Mouse (Mus musculus) induced T-regulatory cell, adult 2 months (primary cell): ENCODE results near the gene Nectin3.

Experiments
- DNase-seq: peaks from one replicate; pipeline ENCODE4 v3.0.0-alpha.2; 2012; ENCODE audit warnings: low read depth

Nectin3 gene

DNA sequence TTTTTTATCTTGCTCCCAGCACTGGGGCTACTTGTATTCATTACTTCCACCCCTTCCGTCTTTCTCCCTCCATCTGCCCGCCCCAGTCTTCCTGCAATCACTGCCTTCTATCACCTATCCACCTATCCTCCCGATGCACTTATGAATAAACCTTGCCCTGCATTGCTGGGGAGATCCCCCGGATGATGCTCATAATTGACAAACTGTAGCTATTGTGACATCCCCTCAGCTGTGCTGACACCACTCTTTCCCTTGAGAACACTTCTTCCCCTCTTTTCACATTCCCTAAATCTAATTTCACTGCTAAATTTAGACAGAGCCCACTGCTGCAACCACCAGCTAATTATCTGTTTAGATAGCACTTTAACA, at the start of gene Nectin3:
Gene Nectin3, minus strand, starts transcription at position 105 of the 369 bp plus-strand sequence.
- DNase-seq: peak; percentile 7

- DNase-seq: no peak
Observed at GRCm38 (mm10) chr16:46538092-46538491, 39.8 kb upstream of the Nectin3 start.

DNA sequence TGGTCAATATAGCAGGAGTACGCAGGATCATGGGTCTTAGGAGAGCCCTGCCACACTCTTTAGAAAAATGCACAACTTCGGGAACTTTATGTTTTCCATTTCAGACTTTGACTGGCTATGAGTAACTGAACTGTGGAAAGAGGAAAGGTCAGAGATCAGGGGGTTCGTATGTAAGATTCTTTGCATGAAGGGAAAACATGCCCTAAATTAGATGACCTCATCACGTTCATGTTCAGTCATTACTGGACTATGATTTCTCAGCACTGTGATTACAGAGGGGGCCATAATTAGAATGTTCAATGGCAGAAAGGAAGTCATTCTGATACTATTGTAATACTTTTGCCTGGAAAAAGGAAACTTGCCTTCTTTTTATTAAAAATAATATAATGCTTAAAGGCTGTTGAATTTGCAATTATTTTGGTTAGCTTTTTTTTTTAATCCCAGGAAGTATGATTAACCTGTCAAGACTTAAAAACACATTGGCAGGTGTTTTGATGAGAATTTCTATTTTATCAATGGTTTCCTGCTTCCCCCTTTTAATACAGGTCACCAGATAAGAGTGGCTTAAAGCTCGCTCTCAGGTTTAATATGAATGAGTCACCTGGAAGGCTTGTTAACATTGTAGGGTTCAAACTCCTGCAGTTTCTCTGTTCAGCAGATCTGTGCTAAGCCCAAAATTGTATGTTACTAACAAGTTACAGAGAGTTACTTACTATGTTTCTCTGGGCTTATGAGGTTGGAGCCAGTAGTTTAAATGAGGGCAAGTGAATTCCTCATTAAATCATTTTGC, 34.3 kb upstream of the Nectin3 start:
- no peak for DNase-seq

- DNase-seq: no peak
Observed at GRCm38 (mm10) chr16:46531023-46531422, 32.7 kb upstream of the Nectin3 start.

- DNase-seq: no peak
Observed at GRCm38 (mm10) chr16:46520885-46521417, 22.6 kb upstream of the Nectin3 start.

GRCm38 (mm10) chr16:46519606-46520005, 21.3 kb upstream of the Nectin3 start:
- DNase-seq: no peak

DNA sequence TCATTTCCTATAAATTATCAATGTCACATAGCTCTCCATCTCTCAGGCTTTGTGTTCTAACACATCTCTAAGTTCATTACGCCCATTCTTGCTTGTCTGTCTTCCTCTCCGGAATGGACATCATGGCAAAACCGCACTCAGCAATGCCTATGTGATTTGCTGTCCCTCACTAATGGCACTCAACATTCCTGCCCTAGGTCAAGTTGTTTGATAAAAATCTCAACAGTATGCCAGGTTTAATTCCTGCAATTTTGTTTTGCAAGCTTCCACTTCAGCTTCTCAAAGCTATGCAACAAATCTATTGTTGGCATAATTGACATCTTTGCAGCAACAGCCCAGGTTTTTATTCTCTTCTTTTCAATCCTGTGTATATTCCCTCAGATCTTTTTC, 9.6 kb upstream of the Nectin3 start:
- no peak for DNase-seq

- no peak for DNase-seq
Observed at GRCm38 (mm10) chr16:46507260-46507943, 9.1 kb upstream of the Nectin3 start.

DNA sequence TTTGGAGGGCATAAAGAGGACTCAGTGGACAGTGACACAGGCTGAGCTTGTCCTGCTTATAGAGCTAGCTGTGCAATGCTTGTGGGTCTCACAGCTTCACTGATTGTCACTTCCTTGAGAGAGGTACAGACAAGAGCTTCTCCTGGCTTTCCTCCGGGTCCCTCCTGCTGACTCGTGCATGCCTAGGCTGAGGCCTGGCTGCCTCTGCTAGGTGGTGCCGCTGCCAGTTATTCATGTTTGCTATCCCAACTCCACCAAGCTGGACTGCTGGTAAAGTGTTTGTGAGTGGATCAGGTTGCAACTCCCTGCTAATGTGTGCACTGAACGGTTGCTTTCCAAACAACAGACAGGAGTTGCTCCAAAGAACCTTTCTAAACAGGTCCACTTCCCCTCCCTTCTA, 5.7 kb upstream of the Nectin3 start:
- DNase-seq: no peak

- DNase-seq: no peak
Observed at GRCm38 (mm10) chr16:46502311-46502710, 4.0 kb upstream of the Nectin3 start.

DNA sequence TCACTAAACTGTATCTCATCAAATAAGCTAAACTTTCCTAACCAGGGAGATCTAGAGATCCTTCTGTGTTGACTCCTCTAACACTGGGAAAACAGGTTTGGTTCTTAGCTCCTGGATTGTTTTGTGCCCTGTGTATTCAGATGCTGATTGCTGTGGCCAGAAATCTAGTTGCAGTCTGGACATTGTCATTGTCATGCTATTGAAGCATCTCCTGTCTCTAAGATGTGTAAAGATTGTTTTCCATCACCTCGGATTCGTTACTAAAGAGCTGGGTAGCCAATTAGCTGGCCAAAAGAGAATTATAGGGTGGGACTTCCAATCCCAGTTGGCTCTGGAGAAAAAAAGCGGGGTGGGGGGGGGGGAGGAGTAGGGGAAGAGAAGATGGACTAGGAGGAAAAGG, 2.4 kb upstream of the Nectin3 start:
- DNase-seq: no peak

- DNase-seq: peak; percentile 9
Observed at GRCm38 (mm10) chr16:46497686-46498420, 472 bp downstream of the Nectin3 start.

- peak; percentile 50 for DNase-seq
Observed at GRCm38 (mm10) chr16:46496889-46497685, 1.2 kb downstream of the Nectin3 start.

DNA sequence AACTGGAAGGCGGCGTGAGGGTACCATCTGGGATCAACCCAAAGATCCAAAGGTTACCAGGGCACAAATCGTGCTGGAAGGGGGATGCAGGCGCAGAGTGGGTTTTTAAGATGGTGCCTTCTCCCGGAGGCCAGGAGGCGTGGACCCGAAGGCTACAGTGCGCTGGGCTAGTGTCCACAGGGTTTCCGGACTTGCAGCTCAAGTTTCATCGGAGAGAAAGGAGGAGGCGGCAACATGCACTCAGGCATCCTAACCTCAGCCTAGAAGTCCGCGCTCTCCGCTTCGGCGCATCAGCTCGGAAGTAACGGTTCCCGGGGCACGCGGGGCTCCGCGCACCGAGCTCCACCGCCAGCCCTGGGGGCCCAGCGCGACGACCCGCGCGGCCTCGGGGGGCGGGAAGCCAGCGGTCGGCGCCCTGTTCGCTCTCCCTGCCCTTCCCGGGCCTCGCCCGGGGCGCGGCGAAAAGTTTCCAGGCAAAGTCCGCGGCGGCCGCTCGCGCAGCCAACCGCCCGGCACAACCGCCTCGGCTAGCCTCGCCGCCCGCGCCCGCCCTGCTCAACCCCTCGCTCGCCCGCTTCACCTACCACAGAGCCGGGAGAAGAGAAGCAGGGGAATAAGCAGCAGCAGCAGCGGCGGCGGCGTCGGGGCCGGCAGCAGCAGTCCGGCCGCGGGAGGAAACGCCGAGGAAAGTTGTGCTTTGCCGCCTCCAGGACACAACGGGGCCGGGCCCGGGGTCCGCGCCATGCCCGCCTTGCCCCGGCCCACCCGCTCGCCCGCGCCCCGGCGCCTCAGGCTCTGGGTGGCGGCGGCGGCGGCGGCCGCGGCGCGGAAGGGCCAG, 2.1 kb downstream of the Nectin3 start:
- peak; percentile 9 for DNase-seq

DNA sequence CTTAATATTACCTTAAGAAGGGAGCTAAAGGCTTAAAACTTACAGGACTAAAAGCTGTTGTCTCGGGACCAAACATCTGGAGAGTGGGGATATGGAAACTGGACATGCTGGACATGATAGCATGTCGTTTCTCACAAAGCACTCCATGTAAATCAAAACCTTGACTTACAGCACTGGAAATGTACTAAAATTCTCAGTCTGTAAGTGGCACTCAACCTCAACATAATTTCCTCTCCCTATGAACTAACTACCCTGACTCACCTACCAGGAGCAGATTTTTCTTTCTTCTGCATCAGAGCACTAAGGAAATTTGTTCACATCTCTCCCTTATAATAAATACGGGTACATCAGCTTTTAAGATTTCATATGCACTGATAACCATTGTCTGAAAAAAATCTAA, 3.1 kb downstream of the Nectin3 start:
- no peak for DNase-seq

DNA sequence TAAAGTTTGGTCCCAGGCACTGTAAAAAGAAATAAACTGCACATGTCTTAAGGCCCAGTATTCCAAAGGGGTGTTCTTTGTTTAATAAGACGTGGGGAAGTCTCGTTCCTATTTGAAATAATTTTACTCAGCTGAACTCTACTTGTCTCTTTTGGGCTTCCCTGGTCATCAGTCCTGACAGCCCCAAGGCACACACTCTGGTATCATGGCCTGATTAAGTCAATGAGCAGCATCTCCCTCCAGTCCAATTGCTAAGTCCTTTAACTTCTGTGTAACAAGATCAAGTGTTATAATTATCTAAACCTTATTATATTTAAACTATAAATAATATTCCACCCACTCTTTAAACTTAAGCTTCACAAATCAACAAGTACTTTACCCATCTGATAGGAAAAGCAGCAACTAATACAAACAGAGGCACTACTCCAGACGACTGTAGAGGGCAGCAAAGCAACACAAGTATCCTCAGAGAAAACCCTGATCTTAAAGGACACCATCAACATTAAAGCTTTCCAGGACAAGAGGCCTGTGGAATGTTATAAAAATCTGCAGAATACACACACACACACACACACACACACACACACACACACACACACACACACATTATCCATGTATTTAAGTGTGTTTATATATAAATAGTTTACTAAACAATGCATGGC, 10.8 kb downstream of the Nectin3 start:
- DNase-seq: peak; percentile 36

- no peak for DNase-seq
Observed at GRCm38 (mm10) chr16:46477336-46477735, 21.0 kb downstream of the Nectin3 start.

DNA sequence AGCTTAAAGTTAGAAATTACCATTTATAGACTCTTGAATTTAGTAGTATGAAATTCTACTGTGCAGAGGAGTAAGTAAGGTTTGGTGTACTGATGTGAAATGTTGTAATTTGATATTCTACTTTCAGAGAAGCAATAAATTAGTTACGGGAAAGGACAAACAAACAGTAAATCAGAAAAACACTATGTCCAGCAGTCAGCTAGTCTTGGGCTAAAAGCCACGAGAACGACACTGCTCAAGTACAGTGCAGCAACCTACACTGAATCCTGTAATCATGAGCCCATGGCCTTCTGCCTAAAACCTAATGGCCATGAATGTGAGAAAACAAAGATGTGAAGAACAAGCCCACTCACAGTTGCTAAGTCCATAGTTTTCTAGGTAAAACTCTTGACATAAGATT, 46.9 kb downstream of the Nectin3 start:
- DNase-seq: no peak

DNA sequence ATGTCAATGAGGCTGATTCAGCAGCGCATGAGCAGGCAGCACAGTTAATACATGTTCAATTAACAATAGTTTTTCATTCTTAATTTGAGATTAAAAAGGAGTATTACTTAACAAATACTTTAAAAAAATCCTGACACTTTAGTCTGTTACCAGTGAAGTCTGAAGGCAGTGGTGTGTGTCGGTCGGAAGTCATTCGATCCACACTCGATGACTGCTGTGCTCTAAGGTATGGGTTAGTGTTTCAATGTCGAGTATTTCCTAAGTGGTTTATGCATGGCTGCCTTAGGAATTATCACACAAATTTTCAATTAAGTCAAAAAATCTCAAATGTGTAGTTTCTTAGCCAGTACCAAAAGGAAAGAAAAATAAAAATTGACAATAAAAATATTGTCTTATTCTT, 49.3 kb downstream of the Nectin3 start:
- DNase-seq: no peak

- DNase-seq: no peak
Observed at GRCm38 (mm10) chr16:46431317-46431716, 67.0 kb downstream of the Nectin3 start.
